Mouse (Mus musculus): ENCODE data around the gene Bud23. TPM values are rescaled to one million over a fixed set of nuclear protein-coding genes. Genes with fewer than 3 reads are reported as not detected.
A peak's percentile ranks its signal among the peaks of the same experiment; 100 is the strongest.

Gene Bud23
- polyA plus RNA-seq, 1 experiment: 71.1 TPM

GRCm38 (mm10) chr5:135032581-135032980 lies 32.2 kb downstream of the Bud23 start:
- TF ChIP-seq EP300 (IDR thresholded peaks at IDR 0.05; ENCODE audit: insufficient read depth, low read depth, low read length) (no peak), CTCF (IDR thresholded peaks at IDR 0.05; ENCODE audit: low read depth, low read length) (no peak), POLR2A (IDR thresholded peaks at IDR 0.05; ENCODE audit: insufficient read depth, low read length) (no peak)
- Histone ChIP-seq H3K27ac (ENCODE audit: insufficient read depth, low read length) (no peak overlapping the region), H3K27me3 (ENCODE audit: control insufficient read depth, insufficient read depth, low read length, poor library complexity, severe bottlenecking) (no peaks in the 10 kb centered on the region), H3K4me3 (ENCODE audit: low read depth, low read length) (no peak overlapping the region), H3K9me3 (replicated peaks; ENCODE audit: control insufficient read depth, insufficient read depth, low read length, poor library complexity, severe bottlenecking) (no peaks in the 10 kb centered on the region), H3K9ac (ENCODE audit: low read depth, poor library complexity, severe bottlenecking) (no peak overlapping the region), H3K4me1 (ENCODE audit: control insufficient read depth, insufficient read depth, low read length) (no peaks in the 10 kb centered on the region), H3K36me3 (ENCODE audit: control insufficient read depth, insufficient read depth, low read length, poor library complexity, severe bottlenecking) (no peaks in the 10 kb centered on the region)

GRCm38 (mm10) chr5:135029007-135029854 lies 35.5 kb downstream of the Bud23 start:
- Histone ChIP-seq H3K27ac (ENCODE audit: insufficient read depth, low read length) (no peak overlapping the region), H3K4me1 (ENCODE audit: control insufficient read depth, insufficient read depth, low read length) (no peaks in the 10 kb centered on the region), H3K9me3 (replicated peaks; ENCODE audit: control insufficient read depth, insufficient read depth, low read length, poor library complexity, severe bottlenecking) (no peaks in the 10 kb centered on the region), H3K27me3 (ENCODE audit: control insufficient read depth, insufficient read depth, low read length, poor library complexity, severe bottlenecking) (no peaks in the 10 kb centered on the region), H3K9ac (ENCODE audit: low read depth, poor library complexity, severe bottlenecking) (no peak overlapping the region), H3K4me3 (ENCODE audit: low read depth, low read length) (peak overlapping the region; percentile 25), H3K36me3 (ENCODE audit: control insufficient read depth, insufficient read depth, low read length, poor library complexity, severe bottlenecking) (no peaks in the 10 kb centered on the region)
- TF ChIP-seq EP300 (IDR thresholded peaks at IDR 0.05; ENCODE audit: insufficient read depth, low read depth, low read length) (no peak), CTCF (IDR thresholded peaks at IDR 0.05; ENCODE audit: low read depth, low read length) (no peak), POLR2A (IDR thresholded peaks at IDR 0.05; ENCODE audit: insufficient read depth, low read length) (no peak)

GRCm38 (mm10) chr5:135025899-135026298 lies 38.9 kb downstream of the Bud23 start:
- Histone ChIP-seq H3K27ac (ENCODE audit: insufficient read depth, low read length) (no peak overlapping the region), H3K4me1 (ENCODE audit: control insufficient read depth, insufficient read depth, low read length) (no peaks in the 10 kb centered on the region), H3K9ac (ENCODE audit: low read depth, poor library complexity, severe bottlenecking) (no peak overlapping the region), H3K9me3 (replicated peaks; ENCODE audit: control insufficient read depth, insufficient read depth, low read length, poor library complexity, severe bottlenecking) (no peaks in the 10 kb centered on the region), H3K36me3 (ENCODE audit: control insufficient read depth, insufficient read depth, low read length, poor library complexity, severe bottlenecking) (no peaks in the 10 kb centered on the region), H3K27me3 (ENCODE audit: control insufficient read depth, insufficient read depth, low read length, poor library complexity, severe bottlenecking) (no peaks in the 10 kb centered on the region), H3K4me3 (ENCODE audit: low read depth, low read length) (no peak overlapping the region)
- no peak for TF ChIP-seq EP300 (IDR thresholded peaks at IDR 0.05; ENCODE audit: insufficient read depth, low read depth, low read length)
- TF ChIP-seq CTCF (IDR thresholded peaks at IDR 0.05; ENCODE audit: low read depth, low read length): no peak
- TF ChIP-seq POLR2A (IDR thresholded peaks at IDR 0.05; ENCODE audit: insufficient read depth, low read length): no peak

- no peak overlapping the region for H3K9ac ChIP-seq (ENCODE audit: low read depth, poor library complexity, severe bottlenecking)
Observed at GRCm38 (mm10) chr5:135024665-135025224, 40.0 kb downstream of the Bud23 start.

GRCm38 (mm10) chr5:135023344-135024173 lies 41.2 kb downstream of the Bud23 start, which contains the start of gene Stx1a:
Gene Stx1a, plus strand, starts transcription at chr5:135023482.
- TF ChIP-seq POLR2A (IDR thresholded peaks at IDR 0.05; ENCODE audit: insufficient read depth, low read length) (peak; percentile 45), CTCF (IDR thresholded peaks at IDR 0.05; ENCODE audit: low read depth, low read length) (no peak)
- Histone ChIP-seq H3K27ac (ENCODE audit: insufficient read depth, low read length) (no peak within 1 kb of the TSS), H3K36me3 (ENCODE audit: control insufficient read depth, insufficient read depth, low read length, poor library complexity, severe bottlenecking) (no peaks in the 10 kb centered on the region), H3K4me1 (ENCODE audit: control insufficient read depth, insufficient read depth, low read length) (no peaks in the 10 kb centered on the region), H3K9me3 (replicated peaks; ENCODE audit: control insufficient read depth, insufficient read depth, low read length, poor library complexity, severe bottlenecking) (no peaks in the 10 kb centered on the region), H3K4me3 (ENCODE audit: low read depth, low read length) (peak within 1 kb of the TSS; percentile 71), H3K27me3 (ENCODE audit: control insufficient read depth, insufficient read depth, low read length, poor library complexity, severe bottlenecking) (no peaks in the 10 kb centered on the region), H3K9ac (ENCODE audit: low read depth, poor library complexity, severe bottlenecking) (peak within 1 kb of the TSS; percentile 78)

More at GRCm38 (mm10) chr5:135024665-135025224, 40.0 kb downstream of the Bud23 start:
- Histone ChIP-seq H3K27me3 (ENCODE audit: control insufficient read depth, insufficient read depth, low read length, poor library complexity, severe bottlenecking) (no peaks in the 10 kb centered on the region), H3K9me3 (replicated peaks; ENCODE audit: control insufficient read depth, insufficient read depth, low read length, poor library complexity, severe bottlenecking) (no peaks in the 10 kb centered on the region), H3K36me3 (ENCODE audit: control insufficient read depth, insufficient read depth, low read length, poor library complexity, severe bottlenecking) (no peaks in the 10 kb centered on the region), H3K27ac (ENCODE audit: insufficient read depth, low read length) (no peak overlapping the region), H3K4me1 (ENCODE audit: control insufficient read depth, insufficient read depth, low read length) (no peaks in the 10 kb centered on the region), H3K4me3 (ENCODE audit: low read depth, low read length) (no peak overlapping the region)
- TF ChIP-seq POLR2A (IDR thresholded peaks at IDR 0.05; ENCODE audit: insufficient read depth, low read length) (no peak), CTCF (IDR thresholded peaks at IDR 0.05; ENCODE audit: low read depth, low read length) (no peak), EP300 (IDR thresholded peaks at IDR 0.05; ENCODE audit: insufficient read depth, low read depth, low read length) (no peak)
